Mouse (Mus musculus): ENCODE measurements around the gene Nop14. TPM values are rescaled to one million over a fixed set of nuclear protein-coding genes. Genes with fewer than 3 reads are reported as not detected.
"Not testable (repeated sequence)": the region's sequence is repeated elsewhere in the genome, so short reads cannot be mapped to it uniquely, and the experiment has no call there.

Gene Nop14
- polyA plus RNA-seq, 1 experiment from 2014 or later: 28.6 TPM

- Histone ChIP-seq H3K4me1 (replicated peaks; ENCODE audit: control insufficient read depth, insufficient read depth, low read length) (no peaks in the 10 kb centered on the region), H3K9ac (ENCODE audit: low read length) (no peak overlapping the region), H3K27me3 (replicated peaks; ENCODE audit: control insufficient read depth, insufficient read depth, low read length) (no peaks in the 10 kb centered on the region), H3K4me2 (ENCODE audit: low read length) (no peak overlapping the region), H3K27ac (ENCODE audit: low read depth) (no peak overlapping the region), H3K9me3 (ENCODE audit: control insufficient read depth, low read length) (no peaks in the 10 kb centered on the region), H3K36me3 (ENCODE audit: control insufficient read depth, insufficient read depth, low read length) (peaks cover 62% of the 10 kb centered on the region), H3K4me3 (ENCODE audit: low read depth, low read length) (no peak overlapping the region)
- WGBS: 94% methylated on average over 5 of the region's 5 CpGs
- ATAC-seq (replicated peaks; ENCODE audit: low FRiP score, low TSS enrichment, low read depth) (no peak), DNase-seq (ENCODE audit: low spot score) (no peak)
Measured at GRCm38 (mm10) chr5:34604576-34604975, 55.4 kb downstream of the Nop14 start.

GRCm38 (mm10) chr5:34593202-34593727 lies 66.7 kb downstream of the Nop14 start:
- ATAC-seq (replicated peaks; ENCODE audit: low FRiP score, low TSS enrichment, low read depth): no peak
- Histone ChIP-seq H3K4me1 (replicated peaks; ENCODE audit: control insufficient read depth, insufficient read depth, low read length) (no peaks in the 10 kb centered on the region), H3K27me3 (replicated peaks; ENCODE audit: control insufficient read depth, insufficient read depth, low read length) (no peaks in the 10 kb centered on the region), H3K4me2 (ENCODE audit: low read length) (no peak overlapping the region), H3K36me3 (ENCODE audit: control insufficient read depth, insufficient read depth, low read length) (peaks cover 8% of the 10 kb centered on the region), H3K4me3 (ENCODE audit: low read depth, low read length) (no peak overlapping the region), H3K9ac (ENCODE audit: low read length) (no peak overlapping the region), H3K27ac (ENCODE audit: low read depth) (no peak overlapping the region), H3K9me3 (ENCODE audit: control insufficient read depth, low read length) (no peaks in the 10 kb centered on the region)
- DNase-seq (ENCODE audit: low spot score): no peak
- WGBS: 93% methylated on average over 9 of the region's 9 CpGs

DNA sequence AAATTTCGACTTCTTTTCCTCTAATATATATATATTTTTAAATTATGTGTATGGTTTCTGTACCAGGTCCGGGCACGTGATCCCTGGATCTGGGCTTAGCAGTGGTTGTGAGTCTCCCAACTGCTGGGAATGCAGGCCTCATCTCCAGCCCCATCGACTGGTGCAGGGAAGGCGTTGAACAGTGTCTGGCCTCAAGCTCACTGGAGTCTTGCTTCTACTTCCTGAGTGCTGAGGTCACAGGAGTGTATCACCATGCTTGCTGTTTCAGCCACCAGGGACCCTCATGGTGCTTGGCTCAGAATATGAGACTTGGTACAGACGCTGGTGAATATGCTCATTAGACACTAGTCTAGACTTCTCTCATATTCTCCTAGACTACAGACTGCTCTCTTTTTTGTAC lies 67.3 kb downstream of the Nop14 start:
- H3K9ac ChIP-seq (ENCODE audit: low read length): no peak overlapping the region
- 95% methylated on average over 6 of the region's 6 CpGs for WGBS
- no peaks in the 10 kb centered on the region for H3K4me1 ChIP-seq (replicated peaks; ENCODE audit: control insufficient read depth, insufficient read depth, low read length)
- H3K9me3 ChIP-seq (ENCODE audit: control insufficient read depth, low read length): no peaks in the 10 kb centered on the region
- no peak overlapping the region for H3K27ac ChIP-seq (ENCODE audit: low read depth)
- DNase-seq (ENCODE audit: low spot score): no peak
- H3K4me3 ChIP-seq (ENCODE audit: low read depth, low read length): no peak overlapping the region
- H3K4me2 ChIP-seq (ENCODE audit: low read length): no peak overlapping the region
- no peak for ATAC-seq (replicated peaks; ENCODE audit: low FRiP score, low TSS enrichment, low read depth)
- H3K27me3 ChIP-seq (replicated peaks; ENCODE audit: control insufficient read depth, insufficient read depth, low read length): no peaks in the 10 kb centered on the region
- peaks cover 2% of the 10 kb centered on the region; the same call in 1 of the 2 replicates for H3K36me3 ChIP-seq (ENCODE audit: control insufficient read depth, insufficient read depth, low read length)

DNA sequence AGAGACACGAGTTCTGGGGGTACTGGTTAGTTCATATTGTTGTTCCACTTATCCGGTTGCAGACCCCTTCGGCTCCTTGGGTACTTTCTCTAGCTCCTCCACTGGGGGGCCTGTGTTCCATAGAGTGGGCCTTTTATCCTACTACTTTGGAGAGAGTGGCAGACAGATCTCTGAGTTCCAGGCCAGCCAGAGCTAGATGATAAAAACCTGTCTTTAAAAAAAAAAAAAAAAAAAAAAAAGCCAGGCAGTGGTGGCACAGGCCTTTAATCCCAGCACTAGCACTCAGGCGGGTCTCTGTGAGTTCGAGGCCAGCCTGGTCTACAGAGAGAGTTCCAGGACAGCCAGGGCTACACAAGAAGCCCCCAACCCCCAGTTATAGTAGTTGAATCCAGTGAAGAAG lies 67.7 kb downstream of the Nop14 start:
- ATAC-seq (replicated peaks; ENCODE audit: low FRiP score, low TSS enrichment, low read depth); H3K4me1 ChIP-seq (replicated peaks; ENCODE audit: control insufficient read depth, insufficient read depth, low read length); H3K4me3 ChIP-seq (ENCODE audit: low read depth, low read length); H3K4me2 ChIP-seq (ENCODE audit: low read length); H3K9me3 ChIP-seq (ENCODE audit: control insufficient read depth, low read length); H3K27ac ChIP-seq (ENCODE audit: low read depth); DNase-seq (ENCODE audit: low spot score); H3K9ac ChIP-seq (ENCODE audit: low read length); H3K27me3 ChIP-seq (replicated peaks; ENCODE audit: control insufficient read depth, insufficient read depth, low read length); H3K36me3 ChIP-seq (ENCODE audit: control insufficient read depth, insufficient read depth, low read length): not testable (repeated sequence)
- WGBS: 96% methylated on average over 5 of the region's 5 CpGs

GRCm38 (mm10) chr5:34591388-34592004 lies 68.5 kb downstream of the Nop14 start:
- Histone ChIP-seq H3K9ac (ENCODE audit: low read length) (no peak overlapping the region), H3K27me3 (replicated peaks; ENCODE audit: control insufficient read depth, insufficient read depth, low read length) (no peaks in the 10 kb centered on the region), H3K4me1 (replicated peaks; ENCODE audit: control insufficient read depth, insufficient read depth, low read length) (no peaks in the 10 kb centered on the region), H3K27ac (ENCODE audit: low read depth) (no peak overlapping the region), H3K9me3 (ENCODE audit: control insufficient read depth, low read length) (no peaks in the 10 kb centered on the region), H3K36me3 (ENCODE audit: control insufficient read depth, insufficient read depth, low read length) (no peaks in the 10 kb centered on the region), H3K4me2 (ENCODE audit: low read length) (no peak overlapping the region), H3K4me3 (ENCODE audit: low read depth, low read length) (no peak overlapping the region)
- no peak for DNase-seq (ENCODE audit: low spot score)
- WGBS: 78% methylated on average over 5 of the region's 5 CpGs
- ATAC-seq (replicated peaks; ENCODE audit: low FRiP score, low TSS enrichment, low read depth): no peak

- H3K4me1 ChIP-seq (replicated peaks; ENCODE audit: control insufficient read depth, insufficient read depth, low read length): no peaks in the 10 kb centered on the region
- H3K4me3 ChIP-seq (ENCODE audit: low read depth, low read length): no peak overlapping the region
- H3K9ac ChIP-seq (ENCODE audit: low read length): no peak overlapping the region
- DNase-seq (ENCODE audit: low spot score) (no peak), ATAC-seq (replicated peaks; ENCODE audit: low FRiP score, low TSS enrichment, low read depth) (no peak)
- H3K27ac ChIP-seq (ENCODE audit: low read depth): no peak overlapping the region
- no peaks in the 10 kb centered on the region for H3K36me3 ChIP-seq (ENCODE audit: control insufficient read depth, insufficient read depth, low read length)
- 81% methylated on average over 4 of the region's 4 CpGs for WGBS
- H3K4me2 ChIP-seq (ENCODE audit: low read length): no peak overlapping the region
- no peaks in the 10 kb centered on the region for H3K27me3 ChIP-seq (replicated peaks; ENCODE audit: control insufficient read depth, insufficient read depth, low read length)
- H3K9me3 ChIP-seq (ENCODE audit: control insufficient read depth, low read length): no peaks in the 10 kb centered on the region
Measured at GRCm38 (mm10) chr5:34590702-34591101, 69.2 kb downstream of the Nop14 start.

GRCm38 (mm10) chr5:34590059-34590458 lies 69.9 kb downstream of the Nop14 start:
- Histone ChIP-seq H3K4me3 (ENCODE audit: low read depth, low read length) (no peak overlapping the region), H3K9me3 (ENCODE audit: control insufficient read depth, low read length) (no peaks in the 10 kb centered on the region), H3K36me3 (ENCODE audit: control insufficient read depth, insufficient read depth, low read length) (no peaks in the 10 kb centered on the region), H3K4me1 (replicated peaks; ENCODE audit: control insufficient read depth, insufficient read depth, low read length) (no peaks in the 10 kb centered on the region), H3K9ac (ENCODE audit: low read length) (no peak overlapping the region), H3K27ac (ENCODE audit: low read depth) (no peak overlapping the region), H3K4me2 (ENCODE audit: low read length) (no peak overlapping the region), H3K27me3 (replicated peaks; ENCODE audit: control insufficient read depth, insufficient read depth, low read length) (no peaks in the 10 kb centered on the region)
- ATAC-seq (replicated peaks; ENCODE audit: low FRiP score, low TSS enrichment, low read depth) (no peak), DNase-seq (ENCODE audit: low spot score) (no peak)
- WGBS: 33% methylated on average over 5 of the region's 5 CpGs

Other genes with a start within 250 kb of the Nop14 start
- gene Tnip2, start 146.2 kb downstream of the Nop14 start, polyA plus RNA-seq (2014; fragmentation: Nextera tagmentation; extraction: Ambion mirVana): 12.9 and 19.4 TPM in 2 replicates
- gene Sh3bp2, start 134.3 kb downstream of the Nop14 start, polyA plus RNA-seq (2014; fragmentation: Nextera tagmentation; extraction: Ambion mirVana): 5.7 and 7.7 TPM in 2 replicates
- gene Add1, start 86.5 kb downstream of the Nop14 start, polyA plus RNA-seq (2014; fragmentation: Nextera tagmentation; extraction: Ambion mirVana): 183 and 184 TPM in 2 replicates
- gene Mfsd10, start 22.9 kb downstream of the Nop14 start, polyA plus RNA-seq (2014; fragmentation: Nextera tagmentation; extraction: Ambion mirVana): 121 and 128 TPM in 2 replicates
- gene Grk4, start 231 bp upstream of the Nop14 start, polyA plus RNA-seq (2014; fragmentation: Nextera tagmentation; extraction: Ambion mirVana): 1.6 and 2.2 TPM in 2 replicates
- 19.4 and 19.5 TPM in 2 replicates for gene Htt, start 101.6 kb upstream of the Nop14 start, polyA plus RNA-seq (2014; fragmentation: Nextera tagmentation; extraction: Ambion mirVana)
- 0.58 and 1.2 TPM in 2 replicates for gene Msantd1, start 247.9 kb upstream of the Nop14 start, polyA plus RNA-seq (2014; fragmentation: Nextera tagmentation; extraction: Ambion mirVana)

Measured in intestine, embryonic 14.5 days (tissue).